Mouse (Mus musculus) thymus, adult 2 months (tissue): ENCODE measurements around the gene Ddx41.

Experiments used
- CTCF ChIP-seq: fragments of 200-500 bp; IDR thresholded peaks from 2 replicates; pipeline ENCODE4 v1.5.1; 2012; ENCODE audit warnings: mild to moderate bottlenecking, control low read depth, low read length, moderate library complexity, borderline replicate concordance; ENCODE audit not compliant: control insufficient read depth, poor library complexity, insufficient read depth; ENCODE audit errors: extremely low read depth
- POLR2A ChIP-seq: fragments of 200-500 bp; IDR thresholded peaks from 2 replicates; pipeline ENCODE4 v1.6.1; 2012; ENCODE audit warnings: mild to moderate bottlenecking, low read length, control low read depth, moderate library complexity; ENCODE audit not compliant: control insufficient read depth, poor library complexity, insufficient read depth; ENCODE audit errors: extremely low read depth

GRCm38 (mm10) chr13:55557499-55557898, 21.0 kb upstream of the Ddx41 start:
- TF ChIP-seq CTCF (no peak), POLR2A (no peak)
